Mouse (Mus musculus): ENCODE data around the gene Srebf1. TPM values are rescaled to one million over a fixed set of nuclear protein-coding genes. Genes with fewer than 3 reads are reported as not detected.

The Srebf1 gene
- total RNA-seq (2022) = 100 to 1,000 TPM in 2 of 4 experiments, 10 to 100 TPM in 2; 85.8 to 103 (median 100) TPM

DNA sequence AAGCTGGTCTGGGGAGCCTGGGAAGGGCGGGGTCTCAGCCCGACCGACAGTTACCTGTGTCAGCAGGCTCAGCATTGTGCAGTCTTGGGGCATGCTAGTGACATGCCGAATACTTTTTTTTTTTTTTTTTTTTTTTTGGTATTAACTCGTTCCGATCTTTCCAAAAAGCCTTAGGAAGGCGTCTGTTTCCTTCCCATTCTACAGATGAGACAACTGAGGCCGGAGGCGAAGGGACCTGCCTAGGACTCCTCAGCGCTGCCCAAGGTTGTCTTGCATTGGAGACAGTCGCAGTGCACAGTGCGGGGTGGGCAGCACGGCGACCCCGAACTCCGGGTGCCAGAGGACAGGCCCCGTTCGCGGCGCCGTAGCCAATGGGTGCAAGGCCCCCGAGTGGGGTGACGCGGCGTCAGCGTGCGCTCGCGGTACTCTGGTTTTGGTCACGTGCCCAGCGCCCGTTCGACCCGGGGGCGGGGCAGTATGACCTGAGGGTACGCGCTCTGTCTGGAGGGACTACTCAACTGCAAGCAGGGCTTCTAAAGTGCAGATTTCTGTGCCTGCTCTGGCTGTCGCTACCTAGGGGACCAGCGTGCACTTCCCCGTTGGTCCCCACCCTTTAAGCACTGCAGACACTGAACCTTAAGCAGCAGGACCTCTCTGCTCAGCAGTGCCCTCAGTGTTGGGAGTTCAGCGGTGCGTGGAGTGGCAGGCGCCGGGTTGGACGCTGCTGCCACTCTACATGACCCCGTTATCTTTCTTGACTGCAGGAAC lies at the start of gene Srebf1:
Gene Srebf1, minus strand, starts transcription at position 113 of the 768 bp plus-strand sequence.
- DNase-seq (ENCODE audit: low spot score in 2 of 2) = peak in 1 of 2 experiments; percentile 73

DNA sequence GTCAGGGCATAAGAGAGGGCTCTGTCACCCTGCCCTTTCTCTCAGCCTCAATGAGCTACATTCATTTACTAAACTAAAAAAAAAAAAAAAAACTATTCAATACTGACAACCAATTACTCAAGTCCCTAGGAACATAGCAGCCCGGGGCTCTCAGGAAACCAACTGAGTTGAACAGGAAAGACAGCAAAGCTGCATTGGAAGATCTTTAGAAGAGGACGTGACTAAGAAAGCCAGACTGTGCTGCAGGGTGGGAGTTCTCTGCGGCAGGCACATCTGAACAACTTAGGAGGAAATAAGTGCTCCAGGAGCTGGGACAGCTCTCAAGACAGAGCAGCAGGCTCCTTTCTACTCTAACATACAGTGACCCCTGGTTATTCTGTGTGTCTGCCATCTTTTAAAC lies 46.2 kb upstream of the Srebf1 start:
- no peak for DNase-seq (ENCODE audit: low spot score in 2 of 2)

DNA sequence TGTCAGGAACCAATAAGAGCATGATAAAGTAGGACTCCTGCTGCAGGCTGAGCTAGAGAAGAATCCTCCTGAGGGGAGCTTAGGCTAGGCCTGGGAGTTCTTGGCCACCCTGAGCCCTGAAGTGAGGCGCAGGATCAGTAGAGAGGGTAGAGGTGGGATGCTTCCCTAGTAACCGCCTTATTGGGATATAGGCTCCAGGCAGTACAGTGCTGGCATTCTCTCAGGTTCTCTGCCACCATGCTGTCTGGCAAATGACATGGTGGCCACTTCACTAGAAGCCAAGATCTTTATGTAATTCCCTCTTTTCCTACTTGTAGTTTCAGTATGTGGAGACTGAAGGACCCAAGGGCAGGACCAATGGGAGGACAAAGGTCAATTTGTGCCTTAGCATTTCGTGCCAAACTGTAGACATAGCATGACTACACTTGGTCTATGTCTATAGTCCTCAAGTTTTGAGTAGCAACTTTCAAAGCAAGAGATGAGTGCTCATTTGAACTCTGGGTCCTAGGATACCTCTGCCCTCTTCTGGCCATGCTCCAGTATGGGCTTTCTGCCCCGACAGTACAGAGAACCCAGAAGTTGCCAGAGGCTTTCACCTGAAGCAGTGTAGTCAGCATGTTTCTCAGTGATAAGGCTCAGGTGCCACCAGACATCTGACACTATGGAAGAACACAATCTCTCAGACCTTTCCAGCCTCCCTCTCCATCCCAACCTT lies 43.0 kb upstream of the Srebf1 start:
- DNase-seq (ENCODE audit: low spot score in 2 of 2) = no peak

DNA sequence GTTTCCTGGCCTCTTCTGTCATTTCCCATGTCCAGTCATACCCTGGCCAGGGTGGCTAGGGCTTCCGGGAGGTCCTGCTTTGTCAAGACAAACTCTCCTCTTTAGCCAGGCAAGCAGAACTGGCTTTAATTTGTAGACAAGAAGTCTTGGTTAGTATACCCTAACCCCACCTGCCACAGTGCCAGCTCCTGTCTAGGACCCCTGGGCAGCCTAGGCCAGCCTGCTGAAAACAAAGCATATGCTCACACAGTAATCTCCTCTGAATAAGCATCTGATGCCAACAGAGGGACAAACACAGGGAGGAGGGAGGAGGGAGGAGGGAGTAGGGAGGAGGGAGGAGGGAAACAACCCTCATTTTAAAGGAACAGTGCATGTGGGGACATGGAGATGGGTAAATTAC lies 42.3 kb upstream of the Srebf1 start:
- no peak for DNase-seq (ENCODE audit: low spot score in 2 of 2)

DNA sequence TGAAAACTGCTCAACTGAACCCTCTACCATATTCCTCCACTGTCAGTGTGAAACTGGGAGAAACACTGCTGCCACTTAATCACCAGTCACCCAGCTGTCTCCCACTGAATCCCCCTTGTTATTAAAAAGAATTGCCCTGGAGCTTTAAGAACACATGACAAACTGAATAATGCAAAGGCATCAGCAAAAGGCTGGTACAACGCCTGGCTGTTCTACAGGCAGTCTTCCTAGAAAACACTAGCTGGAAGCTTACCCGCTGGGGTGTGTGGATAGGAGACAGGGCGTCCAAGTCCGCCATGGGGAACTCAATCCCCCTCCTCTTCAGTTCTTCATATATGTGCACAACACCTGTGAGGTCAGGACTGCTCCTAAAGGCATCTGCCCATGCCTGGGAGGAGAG lies 40.0 kb upstream of the Srebf1 start:
- no peak for DNase-seq (ENCODE audit: low spot score in 2 of 2)

DNA sequence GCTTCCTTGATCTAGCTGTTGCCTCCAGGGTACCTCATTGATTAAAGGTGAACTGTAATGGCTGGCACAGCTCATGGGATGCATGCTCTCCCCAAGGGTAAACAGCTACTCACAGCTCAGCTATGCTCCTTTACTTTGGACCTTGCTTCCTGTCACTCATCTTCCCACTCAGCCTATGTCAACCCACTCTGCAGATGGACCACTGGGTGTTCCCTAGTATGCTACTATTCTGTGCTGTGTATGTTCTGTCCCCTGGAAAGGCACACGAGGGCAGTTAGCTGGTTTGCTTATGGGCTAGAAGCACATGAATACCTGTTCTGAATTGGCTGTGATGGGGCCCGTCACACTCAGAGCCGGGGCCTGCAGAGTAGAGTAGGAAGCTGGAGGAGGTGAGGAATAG lies 38.4 kb upstream of the Srebf1 start:
- no peak for DNase-seq (ENCODE audit: low spot score in 2 of 2)

DNA sequence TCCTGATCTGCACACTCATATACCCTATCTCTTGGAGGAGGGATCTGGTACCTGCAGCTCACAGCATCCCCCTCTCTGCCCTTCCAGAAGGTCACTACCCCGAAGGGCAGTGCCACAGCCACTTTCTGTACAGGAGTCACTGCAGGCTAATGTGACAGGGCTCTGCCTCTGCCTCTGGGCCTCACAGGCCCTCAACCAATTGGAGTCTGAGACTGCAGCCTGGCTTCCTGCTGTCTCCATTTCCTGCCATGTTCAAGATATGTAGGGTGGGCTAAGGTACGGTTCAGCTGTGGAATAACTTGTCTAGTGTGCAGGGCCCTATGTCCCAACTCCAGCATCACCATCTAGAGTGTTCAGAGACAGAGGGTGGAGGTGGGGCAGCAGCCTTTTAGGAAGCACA lies 35.3 kb upstream of the Srebf1 start:
- DNase-seq (ENCODE audit: low spot score in 2 of 2) = no peak

DNA sequence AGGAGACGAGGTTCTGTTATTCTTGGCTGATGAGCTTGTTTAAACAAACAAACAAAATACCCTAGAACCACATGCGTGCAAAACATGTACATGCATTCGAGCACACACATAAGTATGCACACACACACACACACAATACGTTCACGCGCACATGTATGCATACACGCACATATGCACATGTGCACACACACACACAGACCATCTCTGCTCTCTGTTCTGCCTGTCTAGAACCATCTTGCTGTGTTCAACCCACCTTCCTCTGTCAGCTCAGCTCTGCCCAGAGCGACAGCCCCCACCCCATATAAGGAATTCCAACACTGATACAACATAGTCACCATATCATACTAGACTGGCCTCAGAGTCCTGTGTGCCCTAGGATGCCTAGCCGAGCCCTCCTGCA lies 34.3 kb upstream of the Srebf1 start:
- no peak for DNase-seq (ENCODE audit: low spot score in 2 of 2)

DNA sequence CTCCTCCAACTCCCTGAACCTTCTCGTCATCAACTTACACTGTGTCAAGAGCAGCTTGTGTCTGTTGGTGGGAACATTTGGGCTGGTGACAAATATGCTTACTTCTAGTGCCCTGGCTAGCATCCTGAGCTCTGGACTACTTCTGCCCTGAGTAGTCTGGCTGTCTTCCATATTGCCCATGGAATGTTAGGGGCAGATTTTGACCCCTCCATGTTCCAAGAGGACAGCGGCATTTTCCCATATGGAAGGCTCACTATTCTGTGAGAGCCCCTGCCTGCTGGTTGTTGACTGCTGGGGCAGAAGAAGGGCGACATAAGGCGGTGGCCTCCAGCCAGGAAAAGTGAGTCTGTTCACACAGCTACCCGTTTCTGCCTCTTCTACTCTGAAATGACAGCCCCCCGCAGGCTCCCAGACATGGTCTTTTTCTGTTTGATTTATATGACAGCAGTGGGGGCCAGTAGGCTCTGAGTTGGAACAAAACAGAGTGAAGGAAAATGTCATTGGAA lies 33.8 kb upstream of the Srebf1 start:
- DNase-seq (ENCODE audit: low spot score in 2 of 2) = no peak

DNA sequence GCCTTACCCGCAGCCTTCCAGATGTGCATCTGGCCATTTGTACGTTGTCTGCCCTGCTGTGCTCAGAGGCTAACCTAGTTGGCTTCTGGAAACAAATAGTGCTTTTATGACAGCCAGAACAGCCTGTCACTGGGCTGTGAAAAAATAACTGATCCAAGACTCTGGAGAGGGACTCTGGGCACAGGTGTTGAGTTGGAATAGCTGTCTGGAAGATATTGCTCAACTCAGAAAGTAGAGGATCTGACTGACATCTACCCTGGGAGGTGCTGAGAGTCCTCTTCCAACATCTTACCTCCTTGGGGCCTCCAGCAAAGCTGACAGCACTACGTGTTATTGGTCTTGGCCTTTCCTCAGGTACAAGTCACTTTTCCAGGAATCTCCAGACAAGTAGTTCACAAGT lies 33.3 kb upstream of the Srebf1 start:
- no peak for DNase-seq (ENCODE audit: low spot score in 2 of 2)

DNA sequence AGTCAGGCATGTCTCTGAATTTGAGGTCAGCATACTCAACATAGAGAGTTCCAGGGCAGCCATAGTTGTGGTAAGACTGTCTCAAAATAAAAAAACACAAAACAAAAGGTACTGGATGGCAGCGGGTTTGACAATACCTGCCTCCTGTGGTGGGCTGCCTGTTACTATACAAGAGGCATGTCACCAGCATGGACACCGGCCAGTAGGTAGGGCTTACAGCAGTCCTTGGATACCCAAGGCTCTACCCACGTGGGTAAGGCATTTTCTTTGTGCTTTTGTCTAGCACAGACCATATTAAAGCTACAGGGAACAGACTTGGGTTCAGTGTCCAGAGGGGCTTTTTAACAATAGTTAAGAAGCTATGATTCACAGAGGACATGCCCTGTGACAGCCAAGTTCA lies 32.8 kb upstream of the Srebf1 start:
- no peak for DNase-seq (ENCODE audit: low spot score in 2 of 2)

DNA sequence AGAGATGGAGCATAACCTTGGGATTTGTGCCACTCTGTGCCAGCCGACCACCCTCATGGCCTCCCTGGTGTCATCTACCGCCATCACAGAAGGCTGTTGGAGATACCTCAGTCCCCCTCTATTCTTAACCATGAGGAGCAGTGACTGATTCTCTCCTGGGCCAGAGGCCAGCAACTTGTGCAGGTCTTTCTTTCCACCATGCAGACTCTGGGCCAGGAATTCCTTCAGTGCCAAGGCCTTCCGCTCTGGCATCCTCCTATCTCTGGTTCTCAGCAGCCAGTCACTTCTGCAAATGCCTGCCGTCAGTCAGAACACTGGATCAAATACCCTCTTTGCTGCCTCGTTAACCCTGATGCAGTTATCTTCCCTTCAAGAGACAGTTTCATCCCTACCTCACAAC lies 31.9 kb upstream of the Srebf1 start:
- no peak for DNase-seq (ENCODE audit: low spot score in 2 of 2)

DNA sequence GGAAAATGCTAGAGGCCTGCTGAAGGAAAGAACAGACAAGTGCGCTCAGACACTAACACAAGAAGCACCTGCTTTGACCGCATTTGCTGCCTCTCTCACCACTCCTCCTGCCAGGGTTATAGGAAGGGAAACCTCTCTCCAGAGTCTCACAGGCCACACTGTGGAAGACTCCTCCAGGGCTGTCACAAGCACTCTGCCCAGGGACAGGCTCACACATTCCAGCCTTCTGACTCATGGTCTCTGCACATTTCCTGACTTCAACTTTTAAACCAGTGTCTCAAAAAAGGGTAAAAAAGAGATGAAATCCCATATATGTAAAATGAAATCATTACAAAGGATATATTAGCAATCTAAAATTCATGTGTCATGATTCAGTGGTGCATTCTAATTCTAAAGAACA lies 31.2 kb upstream of the Srebf1 start:
- no peak for DNase-seq (ENCODE audit: low spot score in 2 of 2)

DNA sequence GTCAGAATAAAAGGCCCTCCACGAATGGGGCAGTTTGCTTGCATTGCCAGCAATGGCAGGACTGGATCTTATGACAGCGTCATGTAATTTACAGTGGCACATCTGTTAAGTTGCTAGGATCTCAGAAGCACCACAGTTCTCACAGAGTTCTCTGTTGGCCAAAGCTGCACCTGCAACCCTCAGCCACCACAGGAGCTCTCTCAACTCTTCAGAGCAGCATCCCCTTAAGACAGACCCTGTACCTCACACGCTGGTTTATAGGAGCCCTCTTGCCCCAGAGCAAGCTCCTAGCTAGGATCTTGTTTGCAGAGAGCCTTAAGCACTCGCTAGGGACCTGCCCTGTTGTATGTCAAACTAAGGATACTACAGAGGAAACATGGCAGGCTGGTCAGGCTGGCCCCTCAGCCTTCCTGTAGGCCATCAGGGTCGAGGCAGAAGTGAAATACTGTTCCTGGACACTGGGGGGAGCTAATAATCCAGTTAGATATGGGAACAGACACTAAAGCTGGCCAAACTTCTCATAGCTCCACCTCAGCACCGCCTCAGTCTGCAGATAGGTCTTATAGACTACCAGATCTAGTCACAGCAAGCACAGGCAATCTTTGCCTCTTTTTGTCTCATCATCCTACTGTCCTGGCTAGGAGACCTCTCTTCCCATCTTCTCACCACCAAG lies 28.7 kb upstream of the Srebf1 start:
- no peak for DNase-seq (ENCODE audit: low spot score in 2 of 2)

DNA sequence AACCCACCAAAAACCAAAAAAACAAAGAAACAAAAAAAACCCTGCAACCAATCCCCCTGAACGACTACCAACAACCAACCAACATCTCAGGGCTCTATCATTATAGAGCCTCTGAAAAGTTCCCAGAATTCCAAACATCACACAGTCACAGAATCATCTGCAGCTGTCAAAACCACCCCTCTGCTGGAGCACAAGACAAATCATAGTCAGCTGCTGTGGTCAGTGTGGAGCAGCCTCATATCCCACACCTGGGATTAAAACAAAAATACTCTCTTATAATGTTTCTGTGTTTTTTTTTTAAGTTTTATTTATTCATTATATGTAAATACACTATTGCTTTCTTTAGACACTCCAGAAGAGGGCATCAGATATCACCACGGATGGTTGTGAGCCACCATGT lies 27.5 kb upstream of the Srebf1 start:
- no peak for DNase-seq (ENCODE audit: low spot score in 2 of 2)

DNA sequence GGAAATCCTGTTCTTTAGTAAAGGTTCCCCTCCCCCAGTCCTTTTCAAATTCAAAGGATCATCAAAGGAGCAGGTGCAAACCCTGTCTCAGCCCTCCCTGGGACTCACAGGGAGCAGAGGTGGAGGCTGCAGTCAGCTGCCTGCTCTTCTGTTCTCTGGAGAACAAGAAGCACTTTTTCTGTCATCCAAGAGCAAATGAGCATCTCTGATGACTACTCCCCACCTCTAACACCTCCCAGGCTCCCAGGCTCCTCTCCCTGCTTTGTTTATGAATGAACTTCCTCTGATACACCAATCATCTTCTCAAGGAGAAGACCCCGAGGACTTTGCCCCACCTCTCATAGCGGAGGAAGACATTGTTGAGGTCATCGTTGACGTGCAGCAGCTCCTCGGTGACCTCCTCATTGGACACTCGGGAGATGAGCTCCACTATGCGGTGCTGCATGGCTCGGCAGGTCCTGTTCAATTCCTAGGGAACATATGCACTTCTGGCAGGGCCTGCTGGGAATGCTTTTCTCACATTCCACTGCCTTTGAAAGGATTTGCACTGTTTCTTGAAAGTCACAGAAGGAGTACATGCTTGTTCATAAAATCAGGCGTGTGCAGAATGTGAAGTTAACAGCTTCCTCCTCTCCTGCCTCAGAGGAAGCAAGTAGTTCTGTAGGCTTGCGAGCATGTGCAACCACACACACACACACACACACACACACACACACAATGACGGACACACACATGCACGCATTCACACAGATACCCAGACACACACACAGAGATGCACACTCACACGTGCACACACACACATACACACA lies 26.4 kb upstream of the Srebf1 start:
- DNase-seq (ENCODE audit: low spot score in 2 of 2) = no peak

DNA sequence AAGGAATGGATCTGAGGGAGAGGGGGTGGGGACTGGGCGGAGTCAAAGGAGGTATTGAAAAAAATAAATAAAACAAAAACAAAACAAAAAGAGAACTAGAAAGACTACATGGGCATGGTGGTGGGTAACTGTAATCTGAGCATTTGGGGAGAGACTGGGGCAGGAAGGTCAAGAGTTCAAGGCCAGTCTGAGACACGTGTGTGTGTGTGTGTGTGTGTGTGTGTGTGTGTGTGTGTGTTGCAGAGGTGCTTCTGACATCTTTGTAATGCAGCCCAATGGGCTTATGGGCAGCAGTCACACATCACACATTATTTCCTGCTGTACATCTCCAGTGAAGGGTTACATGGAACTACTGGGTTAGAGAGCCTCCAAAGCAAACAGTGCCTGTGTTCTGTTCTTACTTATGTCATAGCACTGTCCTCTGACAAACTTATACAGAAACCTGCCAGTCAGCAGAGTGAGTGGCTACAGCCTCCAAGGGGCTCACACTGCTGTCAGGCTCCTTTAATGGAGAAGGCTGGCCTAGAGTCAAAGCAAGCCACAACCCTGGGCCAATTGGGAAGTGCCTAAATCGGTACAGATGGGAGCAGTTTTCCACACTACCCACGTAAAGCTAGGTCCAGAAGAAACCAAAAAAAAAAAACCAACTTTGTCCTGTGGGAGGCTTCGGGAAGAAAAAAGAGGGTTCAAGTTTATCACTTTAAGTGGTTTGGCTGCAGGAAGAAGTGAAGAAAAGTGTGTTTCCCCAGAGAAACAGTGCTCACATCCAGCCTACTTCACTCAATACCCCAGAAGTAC lies 25.6 kb upstream of the Srebf1 start:
- peak in 1 of 2 experiments; percentile 51 for DNase-seq (ENCODE audit: low spot score in 2 of 2)

DNA sequence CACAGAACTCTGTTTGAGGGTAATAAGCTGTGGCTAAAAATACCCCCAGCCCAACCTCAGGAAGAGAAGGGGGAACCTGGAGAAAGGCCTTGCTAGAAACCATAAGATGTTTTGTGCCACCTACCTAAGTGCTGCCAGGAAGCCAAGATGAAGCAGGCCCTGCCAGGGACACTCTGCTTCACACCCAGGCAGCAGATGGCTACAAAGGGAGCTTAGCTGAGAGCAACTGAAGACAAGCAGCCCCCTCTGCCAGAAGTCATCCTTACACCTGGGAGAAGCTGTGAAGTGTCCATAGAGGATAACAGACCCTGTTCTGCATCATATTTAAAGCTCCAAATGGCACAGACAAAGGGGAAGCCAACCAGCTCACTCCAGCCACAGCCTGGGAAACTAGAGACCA lies 23.7 kb upstream of the Srebf1 start:
- peak in 1 of 2 experiments; percentile 79 for DNase-seq (ENCODE audit: low spot score in 2 of 2)

DNA sequence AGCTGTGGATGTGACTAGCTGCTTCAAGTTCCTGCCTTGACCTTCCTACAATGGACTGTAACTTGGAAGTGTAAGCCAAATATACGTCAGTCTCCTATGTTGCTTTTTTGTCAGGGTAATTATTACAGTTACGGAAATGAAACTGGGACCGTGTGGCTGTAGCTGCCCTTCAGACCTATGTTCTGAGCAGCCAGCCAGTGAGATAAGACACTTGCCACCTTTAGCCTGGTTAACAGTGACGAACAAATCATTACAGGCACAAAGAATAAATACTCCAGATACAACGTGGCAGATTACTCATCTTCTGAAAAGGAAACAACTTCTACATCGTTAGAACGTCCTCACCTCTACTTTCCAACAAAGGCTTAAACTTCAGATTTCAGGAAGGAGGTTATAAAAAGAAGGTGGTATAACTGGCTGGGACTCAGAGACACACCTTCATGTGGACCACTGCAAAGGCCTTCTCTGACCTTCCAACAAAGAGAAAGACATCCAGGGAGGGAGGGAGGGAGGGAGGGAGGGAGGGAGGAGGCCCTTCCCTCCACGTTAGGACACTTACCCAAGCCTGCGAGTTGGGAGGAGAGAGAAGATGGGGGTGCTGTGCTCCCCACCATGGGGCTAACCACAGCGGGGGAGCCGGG lies 22.2 kb upstream of the Srebf1 start:
- DNase-seq (ENCODE audit: low spot score in 2 of 2) = no peak

DNA sequence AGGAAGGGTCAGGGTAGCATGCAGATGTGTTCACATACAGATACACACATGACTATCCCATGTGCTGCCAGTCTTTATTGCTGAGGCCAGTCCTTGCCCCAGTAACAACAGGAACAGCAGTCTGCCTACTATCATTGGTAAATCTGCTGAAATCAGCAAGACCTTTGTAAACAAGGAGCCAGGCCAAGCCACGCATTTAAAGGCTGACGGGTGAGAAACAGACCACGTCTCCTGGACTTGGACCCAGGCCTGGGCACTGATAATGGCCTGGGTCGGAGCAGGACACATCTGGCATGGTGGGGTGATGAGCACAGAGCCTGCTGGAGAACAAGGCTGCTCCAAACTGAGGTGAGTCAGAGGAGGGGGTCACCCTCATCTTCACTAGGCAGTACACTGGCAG lies 18.1 kb upstream of the Srebf1 start:
- DNase-seq (ENCODE audit: low spot score in 2 of 2) = no peak

All from left cerebral cortex, adult 8-10 months (tissue).